Mouse (Mus musculus) myocyte (in vitro differentiated cells): ENCODE data around the gene Kcnip1. TPM values are rescaled to one million over a fixed set of nuclear protein-coding genes. Genes with fewer than 3 reads are reported as not detected.

ENCODE experiments used
- H3K27me3 ChIP-seq: one replicate; pipeline ENCODE4 v1.6.1; 2011; ENCODE audit not compliant: control insufficient read depth, insufficient read depth, insufficient read length
- H3K36me3 ChIP-seq: one replicate; pipeline ENCODE4 v1.6.1; 2011; ENCODE audit not compliant: control insufficient read depth, insufficient read depth
- H3K4me2 ChIP-seq: one replicate; pipeline ENCODE4 v1.6.1; 2011; ENCODE audit warnings: low read depth, control low read depth
- H3K4me3 ChIP-seq: one replicate; pipeline ENCODE4 v1.5.1; 2011; ENCODE audit warnings: mild to moderate bottlenecking, control low read depth, moderate library complexity
- H3K79me2 ChIP-seq: one replicate; pipeline ENCODE4 v1.6.1; 2011; ENCODE audit not compliant: control insufficient read depth, insufficient read depth
- H3ac ChIP-seq: one replicate; pipeline ENCODE4 v1.6.1; 2011; ENCODE audit not compliant: control insufficient read depth, insufficient read length
- CEBPB ChIP-seq: IDR thresholded peaks from 2 replicates; pipeline ENCODE4 v1.6.1; 2011; ENCODE audit warnings: mild to moderate bottlenecking, moderate library complexity; ENCODE audit not compliant: poor library complexity, insufficient read depth, severe bottlenecking
- E2F4 ChIP-seq: IDR thresholded peaks from one replicate; pipeline ENCODE4 v1.6.1; 2011; ENCODE audit warnings: mild to moderate bottlenecking, control low read depth, moderate library complexity; ENCODE audit not compliant: insufficient read depth
- MAX ChIP-seq: IDR thresholded peaks from one replicate; pipeline ENCODE4 v1.6.1; 2011; ENCODE audit warnings: low read depth, mild to moderate bottlenecking, control low read depth
- MYOD1 ChIP-seq, 3 experiments: IDR thresholded peaks; one replicate each; pipeline ENCODE4 v1.6.1; 2011; ENCODE audit warnings: control low read depth in 2 of 3, low read depth in 2 of 3, mild to moderate bottlenecking in 2 of 3, moderate library complexity in 1 of 3; ENCODE audit not compliant: insufficient read length in 2 of 3, control insufficient read depth in 1 of 3
- MYOG ChIP-seq, 3 experiments: IDR thresholded peaks; one replicate each; pipeline ENCODE4 v1.6.1; 2011; ENCODE audit warnings: control low read depth in 2 of 3, low read depth in 2 of 3, mild to moderate bottlenecking in 2 of 3; ENCODE audit not compliant: insufficient read length in 2 of 3, control insufficient read depth in 1 of 3, insufficient read depth in 1 of 3
- POLR2A ChIP-seq: IDR thresholded peaks from one replicate; pipeline ENCODE4 v1.6.1; 2011; ENCODE audit warnings: low read depth, mild to moderate bottlenecking, control low read depth, moderate library complexity; ENCODE audit not compliant: insufficient read length
- POLR2AphosphoS2 ChIP-seq: IDR thresholded peaks from one replicate; pipeline ENCODE4 v1.6.1; 2011; ENCODE audit warnings: low read depth, control low read depth; ENCODE audit not compliant: insufficient read length
- REST ChIP-seq: IDR thresholded peaks from one replicate; pipeline ENCODE4 v1.6.1; 2011; ENCODE audit warnings: mild to moderate bottlenecking, control low read depth, moderate library complexity; ENCODE audit not compliant: insufficient read depth, insufficient read length
- SRF ChIP-seq: IDR thresholded peaks from one replicate; pipeline ENCODE4 v1.6.1; 2011; ENCODE audit warnings: low read depth; ENCODE audit not compliant: control insufficient read depth, insufficient read length
- TCF12 ChIP-seq: IDR thresholded peaks from one replicate; pipeline ENCODE4 v1.6.1; 2011; ENCODE audit warnings: mild to moderate bottlenecking, control low read depth; ENCODE audit not compliant: poor library complexity, insufficient read depth, severe bottlenecking
- TCF3 ChIP-seq: IDR thresholded peaks from one replicate; pipeline ENCODE4 v1.6.1; 2011; ENCODE audit warnings: low read depth, control low read depth; ENCODE audit not compliant: insufficient read length
- USF1 ChIP-seq: IDR thresholded peaks from one replicate; pipeline ENCODE4 v1.6.1; 2011; ENCODE audit warnings: low read depth, mild to moderate bottlenecking, control low read depth, moderate library complexity
- polyA plus RNA-seq: library from polyadenylated mRNA; unstranded; fragments of >200 nt; fragmentation: generic; extraction: Trizol; gene quantifications from one replicate; pipeline ENCODE4 v1.2.1, GENCODE M21; 2012; ENCODE audit warnings: missing spikeins

The Kcnip1 gene
- polyA plus RNA-seq, 1 experiment, result not detected

DNA sequence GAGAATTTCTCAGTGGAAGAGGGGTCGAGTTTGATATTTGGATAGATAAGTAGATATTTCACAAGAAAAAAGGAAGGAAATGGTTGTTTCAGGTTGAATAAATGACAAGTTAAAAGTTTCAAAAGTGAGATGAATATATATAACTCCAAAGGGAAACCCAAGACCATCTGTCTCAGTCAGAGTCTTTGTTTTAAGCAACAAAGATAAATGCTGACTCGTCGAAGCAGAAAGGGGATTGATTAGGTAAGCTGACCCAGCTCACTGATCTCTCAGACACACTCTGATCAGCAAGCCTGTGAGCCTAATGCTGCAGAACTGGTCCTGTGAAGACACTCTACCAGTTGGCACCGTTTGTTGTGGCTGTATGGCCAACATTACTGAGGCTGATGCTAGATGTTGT lies 101.9 kb downstream of the Kcnip1 start:
- H3K4me2 ChIP-seq, result no peak overlapping the region
- no peaks in the 10 kb centered on the region for H3K27me3 ChIP-seq
- H3K36me3 ChIP-seq, result no peaks in the 10 kb centered on the region
- TF ChIP-seq USF1, result no peak
- no peak for TF ChIP-seq POLR2A
- no peak for TF ChIP-seq TCF12
- TF ChIP-seq MYOD1 (IDR thresholded peaks at IDR 0.05; ENCODE audit: control insufficient read depth in 1 of 3, insufficient read length in 2 of 3, low read depth in 2 of 3), result no peak
- no peak for TF ChIP-seq MYOG (IDR thresholded peaks at IDR 0.05; ENCODE audit: control insufficient read depth in 1 of 3, insufficient read depth in 1 of 3, insufficient read length in 2 of 3, low read depth in 2 of 3)
- TF ChIP-seq SRF, result no peak
- TF ChIP-seq E2F4, result no peak
- no peak for TF ChIP-seq CEBPB
- no peak for TF ChIP-seq TCF3
- TF ChIP-seq MAX, result no peak
- no peak overlapping the region for H3K4me3 ChIP-seq
- H3ac ChIP-seq, result no peak overlapping the region
- H3K79me2 ChIP-seq, result no peaks in the 10 kb centered on the region

DNA sequence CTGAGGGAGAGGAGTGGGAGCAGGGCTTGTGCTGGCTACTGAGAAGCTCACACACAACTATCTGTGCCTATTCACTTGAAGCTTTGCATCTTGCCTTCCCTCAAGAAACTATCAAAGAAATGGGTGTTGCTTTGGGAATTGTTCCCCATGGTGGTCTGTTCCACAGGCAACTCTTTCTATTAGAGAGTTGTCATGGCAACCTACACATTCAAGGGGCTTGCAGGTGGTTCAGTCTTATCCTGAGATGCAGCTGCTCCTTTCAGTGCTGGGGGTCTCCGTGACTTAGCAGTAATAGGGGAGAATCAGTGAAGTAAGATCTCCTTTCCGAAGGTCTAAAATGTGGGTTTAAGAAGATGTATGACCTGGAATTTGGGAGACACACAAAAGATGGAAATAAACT lies 102.6 kb downstream of the Kcnip1 start:
- no peak overlapping the region for H3ac ChIP-seq
- H3K27me3 ChIP-seq, result no peaks in the 10 kb centered on the region
- no peak overlapping the region for H3K4me3 ChIP-seq
- no peaks in the 10 kb centered on the region for H3K79me2 ChIP-seq
- TF ChIP-seq TCF12 (no peak), TCF3 (no peak), POLR2A (no peak), MYOD1 (IDR thresholded peaks at IDR 0.05; ENCODE audit: control insufficient read depth in 1 of 3, insufficient read length in 2 of 3, low read depth in 2 of 3) (no peak), SRF (no peak), REST (no peak), MYOG (IDR thresholded peaks at IDR 0.05; ENCODE audit: control insufficient read depth in 1 of 3, insufficient read depth in 1 of 3, insufficient read length in 2 of 3, low read depth in 2 of 3) (no peak), CEBPB (no peak), E2F4 (no peak), POLR2AphosphoS2 (no peak), MAX (no peak), USF1 (no peak)
- H3K4me2 ChIP-seq, result no peak overlapping the region
- no peaks in the 10 kb centered on the region for H3K36me3 ChIP-seq

GRCm38 (mm10) chr11:33887660-33888059 lies 105.3 kb downstream of the Kcnip1 start:
- Histone ChIP-seq H3K4me3 (no peak overlapping the region), H3K79me2 (no peaks in the 10 kb centered on the region), H3ac (no peak overlapping the region), H3K27me3 (no peaks in the 10 kb centered on the region), H3K4me2 (no peak overlapping the region), H3K36me3 (no peaks in the 10 kb centered on the region)
- TF ChIP-seq POLR2A (no peak), TCF3 (no peak), MAX (no peak), TCF12 (no peak), MYOD1 (IDR thresholded peaks at IDR 0.05; ENCODE audit: control insufficient read depth in 1 of 3, insufficient read length in 2 of 3, low read depth in 2 of 3) (no peak), CEBPB (no peak), SRF (no peak), USF1 (no peak), REST (no peak), E2F4 (no peak)

- TF ChIP-seq E2F4 (no peak), MYOG (IDR thresholded peaks at IDR 0.05; ENCODE audit: control insufficient read depth in 1 of 3, insufficient read depth in 1 of 3, insufficient read length in 2 of 3, low read depth in 2 of 3) (no peak), SRF (no peak), POLR2AphosphoS2 (no peak), MYOD1 (IDR thresholded peaks at IDR 0.05; ENCODE audit: control insufficient read depth in 1 of 3, insufficient read length in 2 of 3, low read depth in 2 of 3) (no peak)
These were observed 107.0 kb downstream of the Kcnip1 start for GRCm38 (mm10) chr11:33885981-33886380.

GRCm38 (mm10) chr11:33882731-33883328 lies 110.1 kb downstream of the Kcnip1 start:
- Histone ChIP-seq H3K4me2 (peak overlapping the region; percentile 51), H3K27me3 (no peaks in the 10 kb centered on the region), H3K4me3 (no peak overlapping the region), H3ac (no peak overlapping the region), H3K36me3 (no peaks in the 10 kb centered on the region), H3K79me2 (no peaks in the 10 kb centered on the region)
- no peak for TF ChIP-seq CEBPB
- no peak for TF ChIP-seq MAX
- TF ChIP-seq POLR2A, result no peak
- no peak for TF ChIP-seq E2F4
- no peak for TF ChIP-seq MYOD1 (IDR thresholded peaks at IDR 0.05; ENCODE audit: control insufficient read depth in 1 of 3, insufficient read length in 2 of 3, low read depth in 2 of 3)
- TF ChIP-seq REST, result no peak
- no peak for TF ChIP-seq POLR2AphosphoS2
- TF ChIP-seq MYOG (IDR thresholded peaks at IDR 0.05; ENCODE audit: control insufficient read depth in 1 of 3, insufficient read depth in 1 of 3, insufficient read length in 2 of 3, low read depth in 2 of 3), result no peak

More at GRCm38 (mm10) chr11:33885981-33886380, 107.0 kb downstream of the Kcnip1 start:
- Histone ChIP-seq H3K27me3 (no peaks in the 10 kb centered on the region), H3K4me2 (no peak overlapping the region), H3ac (no peak overlapping the region), H3K4me3 (no peak overlapping the region), H3K36me3 (no peaks in the 10 kb centered on the region), H3K79me2 (no peaks in the 10 kb centered on the region)
